Mouse (Mus musculus): ENCODE results near the gene Tmem203.
A peak's percentile ranks its signal among the peaks of the same experiment; 100 is the strongest.
"Not testable (repeated sequence)": the region's sequence is repeated elsewhere in the genome, so short reads cannot be mapped to it uniquely, and the experiment has no call there.

Gene Tmem203

GRCm38 (mm10) chr2:25234551-25235220, 20.6 kb upstream of the Tmem203 start:
- DNase-seq = no peak

GRCm38 (mm10) chr2:25236614-25237013, 18.6 kb upstream of the Tmem203 start, which contains the start of gene Rnf224:
TSS of gene Rnf224 (minus strand) at chr2:25236787.
- DNase-seq = no peak

- DNase-seq = no peak
These were observed 17.7 kb upstream of the Tmem203 start for GRCm38 (mm10) chr2:25237522-25237921.

GRCm38 (mm10) chr2:25238106-25238505, 17.1 kb upstream of the Tmem203 start:
- no peak for DNase-seq

GRCm38 (mm10) chr2:25239766-25240165, 15.5 kb upstream of the Tmem203 start:
- DNase-seq = no peak

GRCm38 (mm10) chr2:25240310-25240709, 14.9 kb upstream of the Tmem203 start:
- DNase-seq = peak in 1 of 2 experiments; percentile 19

- peak; percentile 72 to 74 for DNase-seq
These were observed 14.4 kb upstream of the Tmem203 start for GRCm38 (mm10) chr2:25240723-25241437.

GRCm38 (mm10) chr2:25241438-25241775, 13.8 kb upstream of the Tmem203 start:
- no peak for DNase-seq

GRCm38 (mm10) chr2:25242101-25242506, 13.1 kb upstream of the Tmem203 start, which contains the start of the genes Rnf208 and Cysrt1:
TSS of gene Rnf208 (plus strand) at chr2:25242255.
TSS of gene Cysrt1 (minus strand) at chr2:25242452.
- DNase-seq = peak; percentile 60 to 61

- no peak for DNase-seq
These were observed 11.9 kb upstream of the Tmem203 start for GRCm38 (mm10) chr2:25243342-25243741.

- DNase-seq = no peak
These were observed 11.1 kb upstream of the Tmem203 start for GRCm38 (mm10) chr2:25244144-25244543.

GRCm38 (mm10) chr2:25246183-25247072, 8.8 kb upstream of the Tmem203 start, which contains the start of gene AL732309.1:
TSS of gene AL732309.1 (minus strand) at chr2:25246863.
- DNase-seq = peak in 1 of 2 experiments; percentile 60

GRCm38 (mm10) chr2:25252331-25252730, 2.9 kb upstream of the Tmem203 start:
- DNase-seq = no peak

GRCm38 (mm10) chr2:25256443-25257109, 1.3 kb downstream of the Tmem203 start:
- DNase-seq = peak; percentile 49 to 55

- DNase-seq = not testable (repeated sequence)
These were observed 2.0 kb downstream of the Tmem203 start for GRCm38 (mm10) chr2:25257250-25257649.

- no peak for DNase-seq
These were observed 3.6 kb downstream of the Tmem203 start for GRCm38 (mm10) chr2:25258887-25259286.

- DNase-seq = no peak
These were observed 6.6 kb downstream of the Tmem203 start for GRCm38 (mm10) chr2:25261870-25262269.

GRCm38 (mm10) chr2:25262291-25262767, 7.1 kb downstream of the Tmem203 start, which contains the start of gene Tprn:
TSS of gene Tprn (plus strand) at chr2:25262618.
- DNase-seq = peak; percentile 97 to 98

GRCm38 (mm10) chr2:25262795-25263622, 7.8 kb downstream of the Tmem203 start:
- peak in 1 of 2 experiments; percentile 79 for DNase-seq

- no peak for DNase-seq
These were observed 8.5 kb downstream of the Tmem203 start for GRCm38 (mm10) chr2:25263623-25264285.

GRCm38 (mm10) chr2:25264286-25264660, 9.0 kb downstream of the Tmem203 start:
- DNase-seq = peak in 1 of 2 experiments; percentile 37

All from cerebellum, postnatal 36 days (tissue).